Mouse (Mus musculus): ENCODE results near the gene Tdrd12.

The Tdrd12 gene

DNA sequence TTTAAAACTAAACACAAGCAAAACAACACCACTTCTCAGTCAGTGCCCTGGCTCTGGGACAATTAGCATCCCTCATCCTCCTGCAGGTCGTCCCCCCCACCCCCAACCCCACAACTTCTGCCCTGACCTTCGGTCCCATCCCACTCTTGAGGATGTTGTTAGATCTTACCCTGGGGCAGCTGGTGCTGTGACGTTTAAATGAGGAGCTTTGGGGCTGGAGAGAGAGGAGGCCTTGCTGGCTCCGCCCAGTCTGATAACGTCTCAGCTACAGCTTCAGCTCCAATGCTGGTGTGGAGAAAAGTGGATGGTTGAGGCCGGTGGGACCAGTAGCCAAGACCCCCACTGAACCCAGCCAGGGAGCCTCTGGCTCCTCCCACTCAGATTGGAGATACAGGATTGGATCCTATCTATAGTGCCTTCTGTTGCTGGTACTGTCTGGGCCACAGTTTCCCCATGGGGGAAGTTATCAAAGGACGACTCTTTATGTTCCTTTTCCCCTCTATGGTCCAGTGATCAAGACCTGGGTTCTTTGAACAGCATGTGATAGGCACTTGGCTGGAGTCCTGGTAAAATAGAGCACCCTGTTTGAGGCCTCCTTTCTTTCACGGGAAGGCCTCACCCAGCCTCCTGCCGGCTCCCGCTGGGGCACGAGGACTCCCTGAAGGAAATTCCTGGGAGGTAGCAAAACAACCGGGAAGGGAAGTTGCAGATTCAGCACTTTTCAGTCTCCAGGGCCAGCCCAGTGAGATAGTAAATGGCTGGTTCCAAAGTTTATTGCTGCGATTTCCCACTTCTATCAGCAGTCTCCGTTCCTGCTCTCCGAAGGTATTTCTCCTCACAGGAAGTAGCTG lies 89.3 kb downstream of the Tdrd12 start, which contains the start of gene Slc7a9:
Slc7a9 (plus strand) TSS at position 801 of the 851 bp plus-strand sequence.
- no peak for DNase-seq

GRCm38 (mm10) chr7:35447501-35447900 lies 90.0 kb downstream of the Tdrd12 start:
- DNase-seq = no peak

GRCm38 (mm10) chr7:35435266-35435665 lies 102.3 kb downstream of the Tdrd12 start:
- DNase-seq = no peak

- no peak for DNase-seq
Observed at GRCm38 (mm10) chr7:35428146-35428545, 109.4 kb downstream of the Tdrd12 start.

DNA sequence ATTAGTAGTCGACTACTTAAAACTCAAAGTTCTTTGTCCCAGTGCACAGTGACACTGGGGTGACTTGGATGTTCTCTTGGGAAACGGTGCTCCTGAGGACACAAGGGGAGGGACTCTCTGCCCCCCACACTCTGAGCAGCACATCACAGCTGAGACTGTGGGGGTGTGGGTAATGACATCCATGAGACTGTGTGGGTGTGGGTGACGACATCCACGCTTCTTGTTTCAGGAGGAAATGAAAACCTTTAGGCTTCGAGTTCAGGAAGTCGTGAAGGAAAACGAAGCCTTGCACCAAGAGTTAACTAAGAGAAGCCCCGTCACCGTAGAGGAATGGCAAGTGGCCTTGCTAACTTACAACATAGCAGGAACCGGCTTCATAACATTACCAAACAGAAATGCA lies 114.5 kb downstream of the Tdrd12 start:
- DNase-seq = no peak

Data from right cerebral cortex, postnatal 4 days (tissue).